Mouse (Mus musculus) forelimb bud, embryonic 11.5 days (tissue): ENCODE data around the gene Smap1.

Source experiments
- DNase-seq: peaks from one replicate; pipeline ENCODE4 v3.0.0-alpha.2; 2012; ENCODE audit warnings: low read depth, low spot score

The Smap1 gene

DNA sequence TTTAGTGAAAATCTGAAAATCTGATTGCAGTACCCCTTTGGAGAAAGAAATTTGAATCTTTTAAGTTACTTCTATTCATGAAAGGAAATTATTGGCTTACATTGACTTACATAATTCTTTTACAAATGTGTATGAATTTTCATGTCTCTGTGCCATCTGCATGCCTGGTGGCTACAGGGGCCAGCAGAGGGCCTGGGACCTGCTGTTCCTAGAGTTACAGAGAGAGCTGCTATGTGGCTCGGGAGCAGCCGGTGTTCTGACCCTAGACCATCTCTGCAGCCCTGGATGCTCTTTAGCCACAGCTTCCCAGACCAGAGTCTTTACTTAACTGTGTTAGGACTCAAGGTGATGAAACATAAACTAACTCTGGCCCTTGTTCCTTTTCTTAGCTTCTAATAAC lies 1.8 kb downstream of the Smap1 start:
- DNase-seq = no peak

DNA sequence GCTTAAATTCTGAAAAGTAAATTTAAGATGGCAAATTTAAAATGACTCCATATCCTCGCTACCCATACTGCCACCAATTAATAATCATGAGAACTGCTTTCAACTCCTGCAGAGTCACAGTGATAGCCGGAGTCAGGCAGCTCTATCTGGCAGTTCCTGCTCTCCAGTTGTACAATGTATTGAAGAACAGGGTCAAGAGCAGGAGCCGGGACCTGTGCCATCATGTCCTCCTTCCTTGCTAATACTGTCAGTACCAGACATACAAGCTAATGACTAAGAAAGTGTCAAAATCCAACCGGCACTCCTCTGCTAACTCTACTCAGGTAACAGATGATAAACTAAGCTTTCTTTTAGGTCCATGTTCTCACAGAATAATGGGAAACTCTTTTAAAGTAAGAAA lies 3.0 kb downstream of the Smap1 start:
- no peak for DNase-seq

DNA sequence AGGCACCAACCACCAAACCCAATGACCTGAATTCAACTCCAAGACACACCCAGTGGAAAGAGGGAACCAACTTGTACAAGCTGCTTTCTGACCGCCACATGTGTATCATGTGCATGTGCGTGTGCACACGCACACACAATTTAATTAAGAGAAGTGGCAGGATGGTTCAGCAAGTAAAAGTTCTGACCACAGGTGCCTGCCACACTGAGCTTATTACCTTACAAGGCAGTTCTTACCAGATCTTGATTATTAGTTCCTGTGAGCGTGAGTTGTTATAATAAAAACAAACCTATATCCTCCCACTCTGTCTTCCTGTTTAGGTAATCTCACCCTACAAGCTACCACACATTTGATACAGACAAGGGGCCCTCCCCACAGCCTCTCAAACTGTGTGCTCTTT lies 6.6 kb downstream of the Smap1 start:
- no peak for DNase-seq

DNA sequence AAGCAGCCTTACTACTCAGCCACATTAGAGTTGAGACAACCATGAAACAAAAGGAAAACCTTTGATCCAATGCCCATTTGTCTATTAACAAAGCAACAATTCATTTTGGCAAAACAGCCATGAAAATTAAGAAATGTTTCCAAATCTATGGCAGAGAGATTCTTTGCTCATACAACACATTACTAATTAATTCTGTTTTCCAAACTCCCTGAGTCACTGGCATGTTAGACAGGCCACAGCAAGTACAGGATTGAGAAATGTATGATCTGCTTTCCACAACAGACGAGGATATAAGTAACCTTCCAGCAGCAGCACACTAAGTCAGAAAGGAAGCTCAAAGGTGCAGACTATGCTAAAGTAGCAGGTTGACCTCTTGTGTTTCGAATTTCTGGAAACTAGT lies 9.1 kb downstream of the Smap1 start:
- no peak for DNase-seq

DNA sequence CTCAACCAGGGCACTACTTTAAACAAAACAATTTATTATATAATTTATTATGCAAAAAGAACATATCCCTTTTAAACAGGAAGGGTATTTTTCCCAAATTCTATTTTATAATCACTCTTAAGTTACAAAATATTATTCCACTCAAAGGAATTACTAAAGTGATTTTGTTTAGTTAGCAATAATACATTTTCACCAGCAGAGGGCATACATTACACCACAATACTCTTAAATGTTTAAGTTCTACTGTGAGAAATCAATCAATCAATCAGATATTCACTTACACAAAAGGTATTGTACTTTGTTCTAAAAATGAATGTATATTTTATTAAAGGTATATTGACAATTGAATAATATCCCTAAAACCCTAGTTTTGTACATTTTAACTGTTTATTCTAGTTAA lies 16.0 kb downstream of the Smap1 start:
- DNase-seq = no peak

DNA sequence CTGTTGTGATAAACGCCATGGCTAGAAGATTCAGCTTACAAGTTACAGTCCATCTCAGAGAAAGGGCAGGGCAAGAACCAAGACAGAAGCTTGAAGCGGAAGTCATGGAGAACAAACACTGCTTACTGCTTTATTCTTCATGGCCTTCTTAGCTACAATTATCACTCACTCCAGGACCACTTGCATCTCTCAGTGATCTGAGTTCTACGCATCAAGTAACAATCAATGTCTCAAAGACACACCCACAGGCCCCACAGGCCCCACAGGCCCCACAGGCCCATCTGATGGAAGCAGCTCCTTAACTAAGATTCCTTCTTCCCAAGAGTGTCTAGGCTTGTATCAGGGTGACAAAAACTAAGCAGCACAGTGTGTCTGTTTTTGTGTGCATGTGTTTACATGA lies 18.8 kb downstream of the Smap1 start:
- no peak for DNase-seq

DNA sequence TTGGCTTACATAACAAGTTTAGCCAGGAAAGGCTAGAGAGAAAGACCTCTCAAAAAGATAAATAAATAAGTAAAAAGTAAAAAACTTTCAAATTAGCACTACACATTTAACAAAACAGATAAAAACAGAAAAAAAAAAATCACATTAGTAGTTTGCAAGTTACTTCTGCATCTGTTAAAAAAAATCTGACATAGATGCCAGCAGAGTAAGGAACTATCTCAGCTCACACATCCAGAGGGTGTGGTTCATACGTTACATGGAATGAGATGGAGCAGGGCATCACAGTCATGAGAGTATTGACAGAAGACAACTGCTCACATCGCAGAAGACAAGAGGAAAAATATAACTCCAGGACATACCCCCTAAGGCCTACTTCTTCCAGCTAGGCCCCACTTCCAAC lies 19.4 kb downstream of the Smap1 start:
- DNase-seq = no peak

DNA sequence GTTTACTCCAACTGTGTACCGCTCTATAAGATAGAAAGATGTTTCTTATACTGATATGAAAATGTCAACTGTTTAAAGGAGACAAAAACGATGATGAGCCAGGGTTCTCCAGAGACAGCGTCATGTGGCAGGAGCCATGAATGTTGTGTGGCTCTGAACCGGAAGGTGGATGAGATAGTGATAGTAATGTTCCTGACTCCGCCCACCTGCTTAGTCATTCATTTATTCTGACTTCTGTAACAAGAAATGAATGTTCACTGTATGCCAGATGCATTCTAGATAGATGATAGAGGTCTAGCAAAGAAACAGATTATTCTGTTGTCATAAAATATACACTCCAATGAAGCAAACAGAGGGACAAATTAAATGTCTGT lies 22.5 kb downstream of the Smap1 start:
- DNase-seq = no peak

DNA sequence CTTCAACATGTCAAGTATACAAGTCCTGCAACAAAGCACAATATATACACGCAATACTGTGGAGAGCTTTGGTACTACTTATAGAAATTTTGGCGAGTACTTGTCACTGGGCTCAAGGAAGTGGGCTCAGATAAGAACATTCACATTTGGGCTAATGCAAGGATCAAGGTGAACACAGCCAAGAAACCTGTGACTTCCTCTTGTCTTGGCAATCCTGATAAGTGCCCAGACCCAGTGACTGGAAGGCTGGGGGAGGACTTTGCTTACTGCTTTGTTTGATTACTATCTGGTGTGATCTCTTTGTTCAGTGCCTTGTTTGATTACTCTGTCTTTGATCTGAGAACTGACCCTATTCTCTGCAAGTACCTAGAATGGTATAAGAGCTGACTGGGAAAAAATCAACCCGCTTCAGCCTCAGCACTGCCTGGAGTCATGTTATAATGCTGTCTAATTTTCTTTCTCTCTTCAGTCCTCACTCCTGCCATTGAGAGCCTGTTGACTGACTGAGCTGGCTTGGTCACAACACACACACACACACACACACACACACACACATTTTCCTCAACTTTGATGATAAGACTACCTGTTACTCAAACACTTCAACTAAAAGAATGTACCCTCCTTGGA lies 23.0 kb downstream of the Smap1 start:
- no peak for DNase-seq

DNA sequence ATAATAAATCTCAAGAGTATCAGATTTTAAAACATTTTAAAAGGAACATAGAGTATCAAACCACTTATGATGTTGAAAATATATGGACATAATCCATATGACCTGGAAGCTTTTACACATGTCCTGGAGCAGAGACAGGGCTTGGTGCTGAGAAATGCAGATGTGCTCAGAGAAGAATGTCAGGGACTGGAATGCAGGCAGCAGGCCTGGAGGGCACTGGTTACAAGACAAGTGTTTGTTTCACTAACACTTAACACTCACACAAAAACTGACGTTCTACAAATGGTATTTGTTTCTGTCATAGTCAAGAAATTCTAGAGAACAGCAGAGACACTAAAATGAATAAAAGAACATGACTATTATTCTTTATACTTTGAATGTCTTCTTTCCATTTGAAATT lies 30.0 kb downstream of the Smap1 start:
- DNase-seq = peak; percentile 16

DNA sequence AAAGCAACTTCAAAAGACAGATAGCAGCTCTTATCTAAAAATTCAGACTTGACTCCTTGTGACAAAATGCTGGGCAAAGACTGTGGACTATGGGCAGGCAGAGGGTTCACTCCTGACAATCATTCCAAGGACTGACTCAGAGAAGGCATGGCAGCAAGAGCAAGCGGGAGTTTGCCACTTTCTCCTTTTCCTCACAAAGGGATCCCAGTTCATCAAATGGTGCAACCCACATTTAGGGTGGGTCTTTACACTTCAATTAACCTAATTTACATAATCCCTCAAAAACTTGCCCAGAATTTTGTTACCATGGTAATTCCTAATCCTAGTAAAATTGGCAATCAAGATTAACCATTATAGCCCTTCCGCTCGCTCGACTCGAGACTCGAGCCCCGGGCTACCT lies 37.2 kb downstream of the Smap1 start:
- no peak for DNase-seq

DNA sequence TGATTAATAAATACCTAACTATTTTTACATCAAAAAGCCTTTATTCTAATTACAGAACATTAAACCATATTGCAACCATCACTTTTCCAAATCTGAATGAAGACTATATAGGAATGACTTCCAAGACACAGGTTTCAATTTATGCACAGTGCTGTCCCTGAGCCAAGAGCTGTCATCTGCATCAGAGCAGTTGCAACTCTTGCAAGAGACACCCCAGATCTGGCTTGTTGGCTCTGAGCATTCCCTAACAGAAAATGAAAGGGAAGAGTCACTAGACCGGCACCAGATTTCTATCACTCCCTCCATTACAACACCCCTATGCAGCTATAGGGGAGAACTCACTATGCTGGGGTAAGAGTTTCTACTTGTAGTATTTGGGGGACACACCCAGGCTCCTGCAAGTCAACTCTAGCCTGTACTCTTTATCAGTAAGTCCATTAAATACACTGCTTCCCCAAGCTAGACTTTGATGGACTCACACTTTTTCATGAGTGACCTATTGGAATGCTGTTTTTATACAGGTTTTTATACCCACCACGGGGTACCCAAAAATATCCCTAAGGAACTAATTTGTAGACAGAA lies 37.9 kb downstream of the Smap1 start:
- no peak for DNase-seq

DNA sequence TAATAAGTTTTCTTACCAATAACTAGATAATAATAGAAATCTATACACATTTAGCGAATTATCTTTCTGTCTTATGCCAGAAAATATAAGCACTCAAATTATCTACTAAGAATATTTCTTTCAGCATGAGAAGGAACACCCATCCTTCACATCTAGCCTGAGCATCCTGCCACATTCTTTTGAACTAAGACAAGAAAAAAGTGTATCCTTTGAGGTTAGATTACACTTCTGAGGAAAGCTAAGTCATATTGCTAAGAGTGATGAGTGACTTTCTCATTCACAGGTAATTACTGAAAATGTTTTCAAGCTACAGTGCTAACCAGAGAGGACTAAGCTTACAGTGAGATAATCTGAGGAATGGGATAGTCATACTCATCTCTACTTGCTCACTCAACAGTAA lies 39.4 kb downstream of the Smap1 start:
- no peak for DNase-seq

DNA sequence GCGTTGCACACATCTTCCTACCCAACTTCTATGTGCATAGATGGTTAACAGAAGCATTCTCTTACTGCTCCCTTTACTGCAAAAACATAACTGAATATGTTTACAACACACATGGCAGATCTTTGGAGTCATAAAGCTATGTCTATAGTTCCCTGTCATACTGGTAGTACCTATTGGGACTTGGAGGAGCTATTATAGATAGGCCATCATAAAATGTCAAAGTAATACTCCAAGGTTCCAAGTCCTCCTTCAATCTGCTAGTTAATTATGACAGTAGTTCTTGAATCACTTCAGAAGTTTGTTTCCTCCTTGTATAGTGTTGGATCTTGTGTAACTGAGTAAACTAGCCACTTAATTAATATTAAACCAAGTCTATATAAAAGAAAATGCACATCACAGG lies 49.9 kb downstream of the Smap1 start:
- DNase-seq = no peak

DNA sequence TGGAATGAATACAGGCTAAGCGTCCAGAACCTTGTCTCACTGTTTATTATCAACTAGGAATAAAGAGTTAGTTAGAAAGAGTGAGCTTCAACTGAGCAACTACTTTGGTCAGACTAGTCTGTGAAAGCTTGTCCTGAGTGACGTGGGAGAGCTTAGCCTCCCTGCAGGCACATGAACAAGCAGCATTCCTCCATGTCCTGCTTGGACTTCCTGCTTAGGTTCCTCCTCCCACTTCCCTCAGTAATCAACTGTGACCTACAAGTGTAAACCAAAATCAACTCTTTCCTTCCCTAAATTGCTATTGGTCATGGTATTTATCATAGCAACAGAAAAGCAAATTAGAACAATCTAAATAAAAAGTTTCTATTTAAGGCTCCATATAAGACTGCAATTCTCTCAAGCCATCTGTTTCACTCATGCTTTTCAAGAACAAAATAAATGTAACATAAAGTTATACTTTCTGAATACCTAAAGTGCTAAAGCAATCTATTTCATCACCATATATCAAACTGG lies 54.7 kb downstream of the Smap1 start:
- DNase-seq = no peak

DNA sequence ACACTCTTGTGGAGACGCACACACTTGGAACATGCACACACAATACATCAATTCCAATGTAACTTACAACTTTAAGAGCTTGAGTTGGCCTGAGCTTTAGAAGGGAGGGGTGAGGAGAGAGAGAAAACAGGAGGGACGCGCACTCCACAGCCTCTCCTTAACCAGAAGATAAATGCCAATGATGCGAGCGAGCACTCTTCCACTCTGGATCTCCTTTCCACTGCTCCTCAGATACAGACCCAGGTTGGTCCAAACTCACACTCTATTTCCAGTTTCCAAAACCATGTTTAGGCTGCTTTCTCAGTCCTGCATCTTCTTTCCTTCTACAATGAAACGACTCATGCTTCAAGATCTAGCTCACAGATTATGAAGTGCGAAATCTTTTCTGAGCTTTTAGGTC lies 56.6 kb downstream of the Smap1 start:
- DNase-seq = no peak

DNA sequence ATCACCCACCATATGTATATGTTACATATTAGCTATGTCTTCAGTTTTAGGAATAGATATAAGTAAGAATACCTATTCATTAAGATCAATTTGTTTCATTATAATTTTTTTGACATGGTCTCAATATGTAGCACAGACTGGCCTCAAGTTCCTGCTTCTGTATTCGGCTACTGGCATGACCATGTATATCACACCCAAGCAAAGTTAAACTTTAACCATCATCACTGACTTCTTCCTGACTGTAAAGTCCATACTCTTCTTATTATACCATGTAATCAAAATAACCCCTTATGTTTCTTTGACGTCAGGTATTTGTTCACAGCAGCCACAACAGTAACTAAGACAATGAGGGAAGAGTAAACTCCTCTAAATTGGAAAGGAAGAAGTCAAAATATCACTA lies 61.2 kb downstream of the Smap1 start:
- DNase-seq = no peak

DNA sequence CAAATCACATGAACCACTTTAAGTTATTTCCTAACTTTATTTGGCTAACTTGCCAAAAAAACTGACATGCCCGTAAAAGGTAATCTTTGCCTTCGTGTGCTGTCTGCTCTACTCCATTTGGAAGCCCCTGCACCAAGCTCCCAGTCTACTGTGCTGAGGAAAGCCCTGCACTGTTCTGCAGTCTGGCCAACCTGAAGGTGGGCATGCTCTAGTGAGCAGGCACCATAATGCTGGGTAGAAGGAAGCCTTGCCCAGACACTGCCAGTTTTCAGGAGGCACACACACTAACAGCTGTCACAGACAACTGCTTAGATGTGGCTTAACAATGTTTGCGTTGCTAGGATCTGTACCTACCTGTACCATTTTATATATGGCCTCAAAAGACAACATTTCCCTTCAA lies 66.5 kb downstream of the Smap1 start:
- no peak for DNase-seq

DNA sequence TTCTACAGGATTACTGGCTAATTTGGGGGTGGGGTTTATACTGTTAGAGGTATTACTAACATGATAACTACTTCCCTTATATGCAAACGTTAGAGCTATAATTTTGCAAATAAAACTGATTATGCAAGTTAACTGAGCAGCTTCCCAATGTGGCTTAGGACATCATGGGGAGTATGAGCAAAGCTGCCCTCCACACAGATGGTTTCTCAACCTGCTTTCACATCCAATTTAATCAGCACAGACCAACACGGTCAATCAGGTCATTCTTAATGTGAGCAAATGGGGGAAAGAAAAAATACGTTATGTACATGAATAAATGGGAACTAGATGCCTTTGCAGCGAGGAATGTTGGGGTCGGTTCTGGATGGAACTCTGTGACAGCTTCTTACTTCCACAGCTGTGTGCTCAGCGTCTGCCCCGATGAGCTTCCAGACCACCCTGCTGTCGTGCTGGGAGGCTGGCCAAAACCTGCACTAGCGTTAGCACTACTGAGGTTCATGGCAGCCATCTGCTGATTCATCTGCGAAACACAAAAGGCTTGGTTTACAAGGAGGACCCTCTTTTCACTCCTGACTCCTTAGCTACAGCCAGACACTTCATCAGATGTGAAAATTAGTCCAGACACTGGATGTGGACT lies 76.0 kb downstream of the Smap1 start:
- DNase-seq = no peak

DNA sequence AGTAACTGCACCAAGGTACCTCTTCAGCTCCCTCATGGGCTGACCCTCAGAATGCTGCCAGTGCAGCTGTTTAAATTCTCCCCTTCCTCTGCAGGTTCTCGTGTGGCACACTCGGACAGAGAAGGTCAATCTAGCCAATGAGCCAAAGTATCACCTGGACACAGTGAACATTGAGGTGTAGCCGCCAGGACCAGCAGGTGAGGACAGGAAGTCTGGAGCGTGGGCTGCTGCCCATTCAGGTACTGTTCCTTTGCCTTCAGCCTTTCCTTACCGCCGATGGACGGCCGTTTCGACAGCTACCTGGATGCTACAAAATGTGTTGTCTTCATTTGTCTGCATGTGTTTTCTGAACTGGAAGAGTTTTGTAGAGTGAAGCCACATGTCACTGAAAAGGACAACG lies 77.1 kb downstream of the Smap1 start:
- DNase-seq = no peak

DNA sequence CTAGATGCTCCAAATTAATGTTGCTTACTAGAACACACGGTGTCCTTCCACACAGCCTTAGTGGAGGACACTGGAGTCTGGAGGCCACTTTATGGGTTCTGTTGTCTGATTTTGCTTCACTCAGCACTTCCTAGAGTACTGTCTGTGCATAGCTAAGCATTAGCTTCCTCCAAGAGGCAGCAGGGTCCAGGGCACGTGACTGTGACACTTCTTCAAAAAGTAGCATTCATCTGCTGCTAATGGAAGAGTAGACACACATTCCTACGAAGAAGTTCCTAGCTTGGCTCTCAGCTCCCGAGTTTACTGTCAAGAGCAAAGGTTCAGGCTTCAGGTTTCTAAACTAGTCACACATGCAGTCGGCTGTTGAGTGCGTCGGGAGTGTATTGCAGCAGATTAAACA lies 78.3 kb downstream of the Smap1 start:
- no peak for DNase-seq

DNA sequence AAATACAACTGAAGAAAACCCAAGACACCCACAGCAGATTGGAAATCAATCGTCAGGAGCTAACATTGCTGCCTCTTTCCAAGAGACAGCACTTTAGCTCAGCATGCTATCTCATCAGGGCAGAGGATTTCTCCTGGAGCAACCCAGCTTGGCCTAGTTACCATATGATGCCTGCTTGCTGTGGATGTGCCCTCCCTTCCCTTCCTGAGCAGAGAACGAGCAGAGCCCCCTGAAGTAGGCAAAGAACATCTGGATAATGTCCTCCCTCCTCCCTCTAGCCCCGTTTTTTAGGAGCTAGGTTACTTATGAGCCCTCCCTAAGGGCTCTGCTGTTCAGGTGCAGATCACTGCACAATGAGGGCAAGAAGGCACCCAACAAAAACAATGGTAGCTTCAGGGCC lies 79.5 kb downstream of the Smap1 start:
- DNase-seq = no peak

DNA sequence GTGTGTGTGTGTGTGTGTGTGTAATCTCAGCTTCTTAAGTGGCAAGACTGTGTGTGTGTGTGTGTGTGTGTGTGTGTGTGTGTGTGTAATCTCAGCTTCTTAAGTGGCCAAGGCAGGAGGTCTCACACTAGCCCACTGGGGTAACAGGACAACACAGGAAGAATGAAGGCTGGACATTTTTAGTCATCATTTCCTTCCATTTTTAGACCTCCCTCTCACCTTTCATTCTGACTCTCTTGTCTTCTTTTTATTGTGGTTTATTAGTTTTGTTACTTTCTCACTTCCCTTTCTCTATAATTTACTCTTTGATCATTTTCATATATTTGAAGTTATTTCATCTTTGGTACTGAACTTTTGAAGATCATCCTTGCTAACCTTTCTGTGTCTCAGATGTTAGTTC lies 81.2 kb downstream of the Smap1 start:
- no peak for DNase-seq

DNA sequence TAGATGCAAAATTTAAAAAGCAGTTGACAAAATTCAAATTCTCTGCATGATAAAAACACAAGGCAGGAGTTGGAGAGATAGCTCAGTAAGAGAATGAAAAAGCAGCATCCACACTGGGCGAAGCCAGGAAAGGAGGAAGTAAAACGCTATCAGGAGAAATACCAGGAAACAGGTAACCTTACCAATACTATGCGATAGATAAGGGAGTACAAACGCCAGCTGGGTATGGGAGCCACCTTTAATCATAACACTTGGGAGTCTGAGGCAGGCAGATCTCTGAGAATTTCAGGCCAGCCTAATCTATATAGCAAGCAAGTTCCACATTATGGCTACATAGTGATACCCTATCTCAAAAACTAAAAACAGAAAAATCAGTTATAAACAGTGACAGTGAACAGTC lies 85.5 kb downstream of the Smap1 start:
- DNase-seq = no peak
